ENCODE assay signal across 25 mouse cellular contexts in the genomic region with DNA sequence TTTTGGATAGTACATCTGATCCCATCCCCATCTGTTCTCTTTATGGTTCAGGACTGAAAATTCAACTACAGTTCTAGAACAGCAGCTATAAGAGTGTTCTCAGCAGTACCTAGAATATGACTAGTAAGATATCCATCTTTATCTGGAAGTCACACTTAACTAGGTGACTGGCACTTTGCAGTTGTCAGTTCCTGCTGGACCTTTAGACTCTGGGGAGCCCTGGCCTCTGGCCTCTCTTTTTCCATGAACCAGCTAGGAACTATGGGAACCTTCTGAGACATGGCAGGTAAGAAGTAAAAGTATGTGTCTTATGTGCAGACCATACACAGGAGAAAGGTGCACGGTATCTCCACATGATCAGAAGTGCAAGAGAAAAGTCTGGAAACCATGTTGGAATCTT. TPM values are rescaled to one million over a fixed set of nuclear protein-coding genes. Genes with fewer than 3 reads are reported as not detected.
"Had no signal": no experiment of that assay in that cellular context is flagged by ENCODE, and none has a peak within 500 bp of the region (broad histone marks: within the 10 kb centered on the region; RNA-seq: fewer than 3 reads in every experiment).

No protein-coding gene starts in this region.

- H3K9ac ChIP-seq: limb, embryonic 13.5 days; liver, embryonic 12.5 days; liver, embryonic 15.5 days had no signal

- DNase-seq: kidney, adult 18-20 months; kidney, adult 9 months; kidney, postnatal 14 days; kidney, postnatal 4 days; liver; lung, adult 18-20 months; lung, postnatal 36 days; midbrain, embryonic 14.5 days; thymus, adult 2 months; thymus, postnatal 14 days; thymus, postnatal 4 days had no signal

- ATAC-seq: liver, embryonic 12.5 days had no signal

- H3K4me3 ChIP-seq: limb, embryonic 10.5 days; limb, embryonic 13.5 days; liver, embryonic 12.5 days; liver, embryonic 15.5 days; megakaryocyte, embryonic 14.5 days had no signal

- H3K4me2 ChIP-seq: limb, embryonic 13.5 days; liver, embryonic 12.5 days; liver, embryonic 15.5 days; midbrain, embryonic 11.5 days had no signal

- H3K4me1 ChIP-seq: liver, embryonic 12.5 days; liver, embryonic 15.5 days had no signal

- H3K36me3 ChIP-seq: limb, embryonic 10.5 days; limb, embryonic 13.5 days; liver, embryonic 15.5 days had no signal

- H3K27ac ChIP-seq: limb, embryonic 10.5 days; limb, embryonic 13.5 days; liver, embryonic 12.5 days; liver, embryonic 15.5 days; stomach, postnatal 0 days had no signal

- H3K9me3 ChIP-seq: limb, embryonic 10.5 days; limb, embryonic 13.5 days; liver, embryonic 12.5 days; liver, embryonic 15.5 days; megakaryocyte, embryonic 14.5 days had no signal

RNA-seq across cellular contexts. Expression of a gene that starts 5.0 kb away (rescaled TPM):
- total RNA-seq: layer of hippocampus, adult 18-20 months; layer of hippocampus, postnatal 14 days; left cerebral cortex, adult 8-10 months; left cerebral cortex, postnatal 14 days; midbrain, postnatal 0 days had no signal
- polyA plus RNA-seq: midbrain, embryonic 11.5 days; midbrain, embryonic 14.5 days; midbrain, postnatal 0 days; neural tube, embryonic 14.5 days had no signal

RNA-seq across cellular contexts. Expression of a gene that starts 39.8 kb away (rescaled TPM):
- total RNA-seq: layer of hippocampus, adult 18-20 months; layer of hippocampus, postnatal 14 days; left cerebral cortex, adult 8-10 months; left cerebral cortex, postnatal 14 days; midbrain, postnatal 0 days had no signal
- polyA plus RNA-seq: liver, embryonic 12.5 days; liver, embryonic 15.5 days; midbrain, embryonic 11.5 days; midbrain, embryonic 14.5 days; midbrain, postnatal 0 days; neural tube, embryonic 11.5 days; neural tube, embryonic 14.5 days had no signal
